Mouse (Mus musculus): ENCODE data around the gene Stoml3. TPM values are rescaled to one million over a fixed set of nuclear protein-coding genes. Genes with fewer than 3 reads are reported as not detected.

Stoml3 gene
- total RNA-seq, 4 experiments from 2014 or later = 0.87 to 1.5 (median 0.95) TPM

DNA sequence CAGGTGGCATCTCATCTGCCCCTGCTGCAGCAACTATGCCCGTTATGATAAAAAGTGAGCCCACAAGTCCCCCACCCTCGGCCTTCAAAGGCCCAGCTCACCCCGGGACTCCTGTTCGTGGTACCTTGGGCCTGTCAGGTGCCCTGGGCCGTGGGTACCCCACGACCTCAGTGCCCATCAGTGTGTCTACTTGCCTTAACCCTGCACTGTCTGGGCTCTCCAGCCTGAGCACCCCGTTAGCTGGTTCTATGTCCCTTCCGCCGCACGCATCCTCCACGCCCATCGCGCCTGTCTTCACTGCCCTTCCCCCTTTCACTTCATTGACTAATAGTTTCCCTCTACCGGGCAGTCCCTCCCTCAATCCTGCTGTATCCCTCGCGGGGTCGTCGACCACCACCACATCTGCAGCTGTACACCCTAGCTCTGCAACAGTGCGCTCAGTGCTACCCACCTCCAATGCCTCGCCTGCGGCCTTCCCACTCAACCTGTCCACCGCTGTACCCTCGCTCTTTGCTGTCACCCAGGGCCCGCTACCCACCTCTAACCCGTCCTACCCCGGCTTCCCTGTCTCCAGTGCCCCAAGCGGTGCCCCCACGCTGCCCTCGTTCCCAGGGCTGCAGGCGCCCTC lies 9.9 kb upstream of the Stoml3 start:
- no peak for DNase-seq (ENCODE audit: low spot score in 2 of 2)

DNA sequence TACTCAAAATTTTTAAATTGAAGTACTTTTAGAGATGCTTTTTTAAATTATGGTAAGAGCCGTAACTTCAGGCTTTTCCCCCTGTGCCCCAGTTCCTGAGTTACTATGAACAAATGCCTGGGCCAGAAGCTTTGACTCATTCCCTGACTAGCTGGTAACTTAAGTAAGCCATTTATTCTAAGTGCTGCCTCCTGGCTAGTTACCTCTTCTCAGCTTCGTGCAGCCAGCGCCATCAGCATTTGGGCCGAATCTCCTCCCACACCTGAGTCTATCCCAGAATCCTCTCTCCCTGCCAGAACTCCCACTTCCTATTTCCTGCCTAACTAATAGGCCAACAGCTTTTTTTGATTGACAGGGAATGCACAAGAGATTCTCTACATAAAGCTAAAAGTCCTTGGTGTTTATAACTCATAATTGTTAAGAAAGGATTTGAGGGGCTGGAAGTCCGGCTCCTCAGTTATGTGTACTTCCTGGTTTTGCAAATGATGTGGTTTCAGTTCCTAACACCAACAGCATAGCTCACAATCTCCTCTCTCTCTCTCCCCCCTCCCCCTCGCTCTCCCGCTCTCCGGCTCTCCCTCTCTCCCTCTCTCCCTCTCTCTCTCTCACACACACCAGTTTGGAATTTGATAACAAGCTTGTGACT lies 4.9 kb upstream of the Stoml3 start:
- DNase-seq (ENCODE audit: low spot score in 2 of 2) = no peak

DNA sequence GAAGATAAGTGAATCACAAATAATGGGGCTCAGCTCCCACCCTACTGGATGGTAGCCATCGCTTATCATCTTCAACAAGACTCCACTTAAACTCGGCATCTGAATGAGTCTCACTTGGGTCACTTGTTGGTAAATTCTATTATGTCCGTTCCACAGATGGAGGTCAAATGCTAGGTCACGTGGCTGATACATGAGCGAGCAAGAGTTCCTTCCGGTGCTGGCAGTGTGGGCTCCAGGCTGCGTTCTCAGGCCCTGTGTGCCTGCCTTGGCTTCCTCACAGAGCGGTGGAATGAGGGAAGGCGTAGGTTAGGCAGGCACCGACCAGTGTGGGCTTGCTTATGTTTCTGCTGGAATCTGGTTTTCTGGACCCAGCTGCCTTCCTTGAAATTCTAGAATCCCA lies 1.9 kb upstream of the Stoml3 start:
- no peak for DNase-seq (ENCODE audit: low spot score in 2 of 2)

DNA sequence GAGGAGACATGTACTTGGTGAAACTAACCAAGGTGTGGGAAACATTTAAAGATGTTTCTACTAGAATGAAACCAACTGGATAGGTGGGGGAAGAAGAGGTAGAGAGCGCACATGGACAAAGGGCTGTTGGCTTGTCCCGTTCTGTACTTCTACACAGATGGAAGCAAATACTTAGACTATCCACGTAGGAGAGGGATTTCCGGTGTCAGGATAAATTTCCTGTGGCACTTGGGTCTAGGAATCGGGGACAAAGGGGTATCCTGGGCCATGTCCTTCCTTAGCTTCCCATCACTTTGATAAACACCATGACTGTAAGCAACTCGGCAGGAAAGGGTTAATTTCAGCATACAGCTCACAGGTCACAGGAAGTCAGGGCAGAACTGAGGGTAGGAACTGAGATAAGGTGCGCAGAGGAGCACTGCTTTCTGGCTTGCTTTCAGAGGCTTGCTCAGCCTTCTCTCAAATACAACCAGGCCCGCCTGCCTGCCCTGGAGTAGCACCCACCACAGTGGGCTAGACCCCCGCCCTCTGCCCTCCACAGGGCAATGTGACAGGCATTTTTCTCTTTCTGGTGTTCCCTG lies 1.4 kb upstream of the Stoml3 start:
- DNase-seq (ENCODE audit: low spot score in 2 of 2) = no peak

DNA sequence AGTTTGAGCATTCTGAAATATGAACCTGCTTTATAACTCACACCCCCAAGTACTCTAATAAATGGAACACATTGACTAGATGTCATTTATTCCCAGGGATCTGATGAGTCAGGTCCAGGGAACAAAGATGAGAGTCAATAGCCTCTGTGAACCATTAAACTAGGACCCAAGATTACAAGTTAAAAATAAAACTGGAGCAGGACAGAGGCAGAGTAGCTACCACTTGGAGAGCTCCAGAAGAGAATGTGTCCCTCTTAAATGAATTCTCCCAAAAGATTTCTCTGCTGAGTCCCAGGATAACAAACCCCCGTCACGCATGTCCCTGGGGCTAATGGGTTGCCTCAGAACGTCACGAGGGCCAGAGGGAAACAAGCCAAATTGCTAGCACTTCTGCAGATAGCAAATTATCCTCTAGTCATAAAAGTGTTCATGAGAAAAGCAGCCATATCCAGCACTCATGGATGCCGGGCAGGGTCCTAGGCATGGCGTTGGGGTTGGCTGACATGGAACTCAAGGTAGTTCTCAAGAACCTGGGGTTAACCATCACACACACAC lies 10.0 kb downstream of the Stoml3 start:
- DNase-seq (ENCODE audit: low spot score in 2 of 2) = no peak

DNA sequence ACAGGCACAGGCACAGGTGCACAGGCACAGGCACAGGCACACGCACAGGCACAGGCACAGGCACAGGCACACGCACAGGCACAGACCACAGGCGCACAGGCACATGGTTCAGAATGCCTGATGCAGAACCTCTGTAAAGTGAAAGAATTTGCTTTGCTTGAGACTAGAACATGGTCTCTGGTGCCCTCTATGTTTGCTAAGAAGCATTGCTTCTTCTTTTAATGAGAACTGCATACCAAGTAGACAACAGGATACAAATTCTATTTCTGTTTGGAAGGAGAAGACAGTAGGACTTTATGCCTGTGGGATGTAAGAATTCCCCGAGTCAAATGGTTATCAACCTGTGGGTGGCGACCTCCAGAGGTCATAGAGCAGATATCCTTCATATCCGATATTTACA lies 14.0 kb downstream of the Stoml3 start:
- DNase-seq (ENCODE audit: low spot score in 2 of 2) = no peak

DNA sequence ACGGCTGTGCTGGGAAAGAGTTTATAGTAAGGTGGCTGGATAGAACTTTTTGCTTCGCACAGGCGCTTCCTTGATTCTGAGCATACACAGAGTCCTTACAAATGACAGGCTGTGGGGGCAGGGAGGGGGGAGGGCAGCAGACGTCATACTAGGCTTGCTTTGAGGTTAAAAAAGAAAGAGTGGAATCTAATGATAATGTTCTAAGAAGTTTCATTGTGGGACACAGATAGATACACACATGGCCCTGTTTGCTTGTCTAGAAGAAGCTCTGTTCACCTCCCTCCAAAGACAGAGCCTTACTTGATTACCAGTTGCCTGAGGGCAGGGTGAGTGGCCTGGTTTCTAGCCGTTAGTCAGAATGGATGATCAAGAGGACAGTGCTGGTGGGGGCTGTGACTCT lies 24.6 kb downstream of the Stoml3 start:
- DNase-seq (ENCODE audit: low spot score in 2 of 2) = no peak

DNA sequence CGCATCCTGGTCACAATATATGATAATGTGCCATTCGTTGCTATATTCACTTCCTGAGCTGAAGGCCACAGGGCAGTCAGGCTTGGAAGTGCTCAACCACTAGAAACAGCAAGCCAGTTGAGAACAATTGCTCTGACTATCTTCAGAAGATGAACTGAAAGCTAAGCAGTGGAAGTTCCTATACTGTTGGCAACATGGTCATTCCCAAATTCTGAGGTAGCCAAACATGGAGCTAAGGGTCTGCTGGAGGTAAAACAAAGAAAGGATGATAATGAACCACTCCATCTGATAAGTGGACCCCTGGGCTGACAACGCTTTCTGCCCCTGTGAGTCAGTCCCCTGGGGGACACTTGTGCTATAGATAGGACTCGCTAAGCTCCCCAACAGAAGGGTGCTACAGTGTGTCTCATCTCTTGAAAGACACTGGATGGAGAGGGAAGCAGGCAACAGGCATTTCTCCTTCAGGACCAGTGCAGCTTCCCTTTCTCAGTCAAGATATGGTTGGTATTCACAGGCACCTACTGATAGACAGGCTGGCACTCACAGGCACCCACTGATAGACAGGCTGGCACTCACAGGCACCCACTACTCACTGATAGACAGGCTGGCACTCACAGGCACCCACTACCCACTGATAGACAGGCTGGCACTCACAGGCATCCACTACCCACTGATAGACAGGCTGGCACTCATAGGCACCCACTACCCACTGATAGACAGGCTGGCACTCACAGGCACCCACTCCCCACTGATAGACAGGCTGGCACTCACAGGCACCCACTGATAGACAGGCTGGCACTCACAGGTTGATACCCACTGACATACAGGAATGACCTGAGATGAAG lies 26.0 kb downstream of the Stoml3 start:
- no peak for DNase-seq (ENCODE audit: low spot score in 2 of 2)

DNA sequence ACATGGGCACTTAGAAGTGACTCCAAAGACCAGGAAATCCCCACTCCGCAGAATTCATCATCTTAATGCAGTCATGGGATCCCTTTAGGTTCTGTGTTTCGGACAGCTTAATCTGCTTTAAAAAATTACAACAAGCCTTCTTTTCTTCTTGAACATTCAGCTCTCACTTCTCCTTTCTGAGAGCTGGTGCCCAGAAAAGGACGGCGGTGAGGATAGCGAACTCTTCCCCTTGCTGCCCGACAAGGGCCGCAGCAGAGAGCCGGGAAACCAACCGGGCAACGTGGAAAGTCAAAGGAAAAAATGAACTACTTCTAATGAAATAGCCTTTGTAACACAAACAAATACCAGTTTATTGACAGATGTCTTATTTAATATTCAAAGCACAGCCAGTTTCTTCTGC lies 34.3 kb downstream of the Stoml3 start:
- DNase-seq (ENCODE audit: low spot score in 2 of 2) = no peak

DNA sequence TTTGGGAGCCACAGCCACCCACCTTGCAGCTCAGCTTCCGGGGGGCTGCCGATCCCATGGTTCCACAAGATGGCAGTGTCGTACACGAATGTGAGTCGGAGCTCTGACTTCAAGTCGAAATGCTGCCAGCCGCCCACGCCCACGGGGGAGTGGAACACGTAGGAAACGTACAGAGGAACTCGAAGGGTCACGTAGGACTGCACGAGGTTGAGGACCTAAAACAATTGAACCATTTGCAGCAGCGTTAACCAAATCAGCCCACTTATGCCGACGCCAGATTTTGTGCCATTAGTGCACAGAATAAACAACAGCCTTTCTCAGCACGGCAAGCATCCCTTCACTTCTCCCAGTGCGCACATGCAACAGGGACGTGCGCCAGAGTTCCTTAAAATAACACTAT lies 37.3 kb downstream of the Stoml3 start:
- peak; percentile 72 to 85 for DNase-seq (ENCODE audit: low spot score in 2 of 2)

DNA sequence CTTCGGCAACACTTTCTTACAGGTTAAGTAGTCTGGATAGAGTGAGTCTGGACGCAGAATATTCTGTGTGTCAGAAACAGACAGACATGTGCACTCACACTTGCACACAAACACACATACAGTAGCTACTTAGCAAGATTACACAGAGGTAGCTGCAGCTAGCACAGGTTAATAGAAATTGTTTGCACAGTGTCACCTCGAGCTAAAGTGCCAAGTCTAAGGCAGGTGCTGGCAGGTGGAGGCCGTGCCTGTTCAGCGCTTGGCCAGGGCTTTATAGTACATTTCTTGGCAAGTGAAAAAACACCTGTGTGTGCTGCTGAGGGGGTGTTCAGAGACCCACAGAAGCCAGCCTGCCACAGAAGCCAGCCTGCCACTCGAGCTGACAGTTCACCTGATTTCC lies 41.9 kb downstream of the Stoml3 start:
- DNase-seq (ENCODE audit: low spot score in 2 of 2) = no peak

DNA sequence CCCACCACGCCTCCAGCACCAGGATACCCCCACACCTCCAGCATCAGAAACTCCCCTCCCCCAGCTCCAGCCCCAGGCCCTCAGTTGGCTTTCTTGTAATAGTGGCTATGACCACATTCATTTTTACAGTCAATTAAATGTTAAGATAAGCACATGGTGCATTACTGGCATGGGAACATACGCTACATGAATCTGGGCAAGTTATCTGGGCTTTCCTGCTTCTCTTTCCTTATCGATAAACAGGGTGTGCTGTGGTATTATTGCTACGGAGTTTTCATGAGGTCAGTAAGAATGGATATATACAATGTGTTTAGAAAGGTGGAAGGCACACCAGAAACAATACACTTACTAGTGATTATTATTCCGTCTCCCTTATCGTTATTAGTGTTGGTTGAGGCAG lies 43.6 kb downstream of the Stoml3 start:
- DNase-seq (ENCODE audit: low spot score in 2 of 2) = no peak

DNA sequence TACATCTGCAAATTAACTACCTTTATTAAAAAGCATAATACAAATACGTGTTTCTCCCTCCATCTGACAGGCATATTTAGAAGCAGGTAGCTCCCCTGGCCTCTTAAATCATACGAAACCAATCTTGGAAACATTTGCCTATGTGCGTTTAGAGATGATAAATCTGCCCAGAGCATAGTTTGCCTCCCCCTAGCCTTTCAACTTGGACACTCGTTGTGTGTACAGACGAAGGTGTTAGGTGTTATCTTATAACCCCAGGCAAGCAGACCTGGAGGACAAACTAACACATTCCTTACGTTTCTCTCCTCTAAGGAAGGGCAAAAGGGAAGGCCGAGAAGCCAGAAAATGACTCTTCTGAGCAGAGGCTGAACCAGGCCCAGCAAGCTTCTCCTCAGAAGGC lies 64.2 kb downstream of the Stoml3 start:
- no peak for DNase-seq (ENCODE audit: low spot score in 2 of 2)

DNA sequence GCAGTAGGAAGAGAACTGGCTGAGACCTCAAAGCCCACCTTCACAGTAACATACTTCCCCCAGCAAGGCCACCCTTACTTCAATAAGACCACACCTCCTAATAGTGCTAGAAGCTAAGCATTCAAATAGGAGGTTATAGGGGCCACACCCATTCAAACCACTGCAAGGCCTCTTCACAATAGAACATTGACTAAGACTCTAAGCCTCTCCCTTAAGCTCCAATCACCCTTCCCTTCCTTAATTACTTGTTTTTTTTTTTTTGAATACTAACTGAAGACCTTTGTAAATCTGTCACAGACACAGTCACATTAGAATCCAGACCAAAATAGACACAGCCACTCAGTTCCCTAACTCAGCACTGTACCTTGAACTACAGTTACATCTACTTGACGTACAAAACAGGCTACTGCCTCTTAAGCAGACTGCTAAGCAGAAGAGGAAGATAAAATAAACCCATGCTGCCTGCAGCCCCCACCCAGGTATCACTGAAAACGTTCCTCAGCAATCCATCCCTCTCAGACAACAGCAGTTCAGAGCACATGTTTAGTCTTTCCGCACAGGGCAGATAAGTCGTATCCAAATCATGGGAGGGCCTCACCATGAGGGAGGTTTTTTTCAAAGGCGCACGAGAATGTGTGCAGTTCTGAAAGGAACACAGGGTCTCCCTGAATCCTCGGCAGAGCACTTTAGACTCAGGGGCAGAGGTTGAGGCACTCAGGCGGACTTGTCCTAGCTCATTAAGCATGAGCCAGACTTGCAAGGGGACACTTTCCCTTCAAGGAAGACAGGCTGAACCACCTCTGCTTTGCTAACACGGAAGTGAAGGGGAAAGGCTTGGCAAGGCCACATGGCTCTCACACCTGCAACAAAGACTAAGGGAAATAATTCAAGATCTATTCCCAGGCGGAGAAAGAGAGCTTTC lies 66.8 kb downstream of the Stoml3 start:
- no peak for DNase-seq (ENCODE audit: low spot score in 2 of 2)

DNA sequence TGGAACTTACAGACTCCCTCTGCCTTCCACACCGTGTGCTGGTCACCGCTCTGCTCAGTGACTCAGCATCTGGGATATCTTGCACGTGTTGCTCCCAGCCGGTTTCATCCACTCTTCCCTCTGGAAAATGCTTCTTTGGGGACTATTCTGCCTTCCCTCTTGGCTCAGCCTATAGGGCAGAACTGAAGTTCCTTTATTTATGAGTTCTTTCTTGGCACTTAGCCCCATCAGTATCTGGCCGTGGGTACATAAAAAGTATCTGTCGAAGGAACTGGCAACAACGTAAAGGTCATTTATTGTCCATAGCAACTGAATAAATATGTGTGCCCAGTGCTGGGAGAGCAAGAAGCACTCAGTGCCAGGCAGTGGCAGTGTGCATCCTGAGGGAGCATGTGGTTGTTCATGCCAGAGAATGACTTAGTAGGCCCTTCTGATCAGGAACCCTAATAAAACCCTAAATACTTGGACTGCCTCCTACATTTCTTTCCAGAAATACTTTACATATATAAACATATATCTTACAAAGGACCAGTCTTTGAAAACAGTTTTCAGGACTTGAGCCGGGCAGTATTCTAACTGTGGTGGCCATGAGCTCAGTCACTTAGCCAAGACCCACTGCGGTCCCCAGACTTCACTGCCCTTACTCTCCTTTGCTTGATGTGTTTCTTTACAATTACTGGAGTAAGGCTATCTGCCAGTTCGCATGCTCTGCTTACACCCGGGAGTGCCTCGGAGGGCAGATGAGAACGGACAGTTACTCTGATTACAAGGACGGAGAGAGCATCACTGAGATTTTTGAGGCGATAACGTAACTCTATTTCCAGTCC lies 69.1 kb downstream of the Stoml3 start:
- no peak for DNase-seq (ENCODE audit: low spot score in 2 of 2)

Other genes starting within 250 kb of the Stoml3 start
- gene Nhlrc3, start 25.3 kb upstream of the Stoml3 start, total RNA-seq (2022) = 10 to 100 TPM in 3 of 4 experiments, 1 to 10 TPM in 1; 8.3 to 12.6 (median 10.9) TPM
- 10 to 100 TPM; 23.8 to 26.5 (median 24.1) TPM for gene Proser1, start 25.0 kb upstream of the Stoml3 start, total RNA-seq (2022)
- gene Frem2, start 168.7 kb downstream of the Stoml3 start, total RNA-seq (2022) = 1 to 10 TPM; 2.4 to 2.9 (median 2.8) TPM